Mouse (Mus musculus) kidney, embryonic 15.5 days (tissue): ENCODE results near the gene Zfyve26. TPM values are rescaled to one million over a fixed set of nuclear protein-coding genes. Genes with fewer than 3 reads are reported as not detected.
"Not testable (repeated sequence)": the region's sequence is repeated elsewhere in the genome, so short reads cannot be mapped to it uniquely, and the experiment has no call there.

Experiments used
- ATAC-seq: fragments of 200-750 bp; cut with Nextera tagmentation; replicated peaks from 2 replicates; pipeline ENCODE4 v1.8.0; 2017; ENCODE audit warnings: moderate TSS enrichment; ENCODE audit not compliant: low FRiP score
- H3K27ac ChIP-seq: fragments of 300-500 bp; sonication (generic); 2 replicates; pipeline ENCODE4 v1.5.1; 2015; ENCODE audit warnings: mild to moderate bottlenecking, inconsistent platforms
- H3K27me3 ChIP-seq: fragments of 300-500 bp; sonication (generic); 2 replicates; pipeline ENCODE4 v1.6.1; 2015; ENCODE audit warnings: inconsistent platforms
- H3K36me3 ChIP-seq: fragments of 300-500 bp; sonication (generic); 2 replicates; pipeline ENCODE4 v1.6.1; 2015; ENCODE audit warnings: inconsistent platforms
- H3K4me1 ChIP-seq: fragments of 300-500 bp; sonication (generic); 2 replicates; pipeline ENCODE4 v1.6.1; 2015; ENCODE audit warnings: inconsistent platforms
- H3K4me2 ChIP-seq: fragments of 300-500 bp; sonication (generic); 2 replicates; pipeline ENCODE4 v1.6.1; 2015; ENCODE audit warnings: moderate library complexity, mild to moderate bottlenecking, inconsistent platforms
- H3K4me3 ChIP-seq: fragments of 300-500 bp; sonication (generic); replicated peaks from 2 replicates; pipeline ENCODE4 v1.5.1; 2015; ENCODE audit warnings: mild to moderate bottlenecking, inconsistent platforms
- H3K9ac ChIP-seq: fragments of 300-500 bp; sonication (generic); 2 replicates; pipeline ENCODE4 v1.6.1; 2015; ENCODE audit warnings: mild to moderate bottlenecking, inconsistent platforms
- H3K9me3 ChIP-seq: fragments of 300-500 bp; sonication (generic); replicated peaks from 2 replicates; pipeline ENCODE4 v1.6.1; 2016; ENCODE audit warnings: inconsistent platforms
- WGBS: fragments of 180-500 bp; shearing (Covaris S2); methylation state at CpG from one replicate; pipeline ENCODE4 v1.1.7; 2015; ENCODE audit warnings: mixed read lengths; 5-methylcytosine and 5-hydroxymethylcytosine counted together
- polyA plus RNA-seq: library from polyadenylated mRNA; unstranded; fragments of >200 nt; fragmentation: Nextera tagmentation; extraction: Ambion mirVana; gene quantifications from 2 replicates; pipeline ENCODE4 v1.2.1, GENCODE M21; 2015

Zfyve26 gene
- polyA plus RNA-seq, 1 experiment from 2014 or later: 15.4 TPM

- Histone ChIP-seq H3K4me3 (peak within 1 kb of the TSS; percentile 68), H3K9me3 (no peaks in the 10 kb centered on the region), H3K36me3 (peaks cover 13% of the 10 kb centered on the region), H3K4me1 (peaks cover 16% of the 10 kb centered on the region), H3K27ac (peak within 1 kb of the TSS; percentile 42; the same call in 1 of the 2 replicates), H3K27me3 (no peaks in the 10 kb centered on the region), H3K9ac (peak within 1 kb of the TSS; percentile 58), H3K4me2 (peak within 1 kb of the TSS; percentile 76)
- 64% methylated on average over 6 of the region's 6 CpGs for WGBS
- peak; percentile 6; the same call in 1 of the 2 replicates for ATAC-seq
Observed at GRCm38 (mm10) chr12:79192193-79192592, 103.9 kb downstream of the Zfyve26 start, which contains the start of gene Rdh11. TSS of gene Rdh11 (minus strand) at chr12:79192293.

GRCm38 (mm10) chr12:79191701-79192100, 104.4 kb downstream of the Zfyve26 start:
- peak overlapping the region; percentile 58 for H3K9ac ChIP-seq
- H3K36me3 ChIP-seq: peaks cover 18% of the 10 kb centered on the region
- 0 out of 2 replicates have a peak overlapping the region, but pooled peaks have one; percentile 42 for H3K27ac ChIP-seq
- 5% methylated on average over 14 of the region's 14 CpGs for WGBS
- peak; percentile 90 for ATAC-seq
- H3K4me3 ChIP-seq: peak overlapping the region; percentile 68
- peaks cover 16% of the 10 kb centered on the region for H3K4me1 ChIP-seq
- H3K27me3 ChIP-seq: no peaks in the 10 kb centered on the region
- H3K9me3 ChIP-seq: no peaks in the 10 kb centered on the region
- peak overlapping the region; percentile 76 for H3K4me2 ChIP-seq

GRCm38 (mm10) chr12:79190931-79191673, 105.0 kb downstream of the Zfyve26 start:
- H3K36me3 ChIP-seq: peaks cover 24% of the 10 kb centered on the region
- peak overlapping the region; percentile 58 for H3K9ac ChIP-seq
- peak; percentile 90 for ATAC-seq
- H3K27ac ChIP-seq: peak overlapping the region; percentile 42; the same call in 1 of the 2 replicates
- no peaks in the 10 kb centered on the region for H3K27me3 ChIP-seq
- H3K4me1 ChIP-seq: peaks cover 16% of the 10 kb centered on the region
- peak overlapping the region; percentile 68 for H3K4me3 ChIP-seq
- 1% methylated on average over 18 of the region's 18 CpGs for whole genome bisulfite sequencing
- H3K9me3 ChIP-seq: no peaks in the 10 kb centered on the region
- H3K4me2 ChIP-seq: peak overlapping the region; percentile 76

GRCm38 (mm10) chr12:79185160-79185559, 110.9 kb downstream of the Zfyve26 start:
- not testable (repeated sequence) for H3K4me1 ChIP-seq, ATAC-seq, H3K9ac ChIP-seq, H3K4me2 ChIP-seq, H3K9me3 ChIP-seq, H3K27me3 ChIP-seq, H3K27ac ChIP-seq, H3K4me3 ChIP-seq
- 89% methylated on average over 5 of the region's 6 CpGs for WGBS
- peaks cover 81% of the 10 kb centered on the region for H3K36me3 ChIP-seq

Other genes starting within 250 kb of the Zfyve26 start
- 31.7 and 36.2 TPM in 2 replicates for gene Pigh, start 206.7 kb downstream of the Zfyve26 start, polyA plus RNA-seq
- 13.2 and 14.6 TPM in 2 replicates for gene Arg2, start 165.5 kb downstream of the Zfyve26 start, polyA plus RNA-seq
- 97.7 and 101 TPM in 2 replicates for gene Vti1b, start 123.6 kb downstream of the Zfyve26 start, polyA plus RNA-seq
- 25.9 and 26.8 TPM in 2 replicates for gene Rdh11, start 104.0 kb downstream of the Zfyve26 start, polyA plus RNA-seq
- gene Rdh12, start 87.4 kb downstream of the Zfyve26 start, polyA plus RNA-seq: 2.4 and 3.1 TPM in 2 replicates
- gene Rad51b, start 978 bp upstream of the Zfyve26 start, polyA plus RNA-seq: 7.8 and 8.2 TPM in 2 replicates